Mouse (Mus musculus) small intestine, adult 2 months (tissue): Measurements from ENCODE around the gene Fhl5.
A peak's percentile ranks its signal among the peaks of the same experiment; 100 is the strongest.

Experiments used
- CTCF ChIP-seq: fragments of 200-500 bp; IDR thresholded peaks from 2 replicates; pipeline ENCODE4 v1.5.1; 2012; ENCODE audit warnings: low read depth, mild to moderate bottlenecking, control low read depth, inconsistent platforms, low read length, moderate library complexity, mixed read lengths; ENCODE audit not compliant: insufficient replicate concordance, insufficient read length; ENCODE audit errors: extremely low read depth
- POLR2A ChIP-seq: fragments of 200-500 bp; IDR thresholded peaks from 2 replicates; pipeline ENCODE4 v1.6.1; 2012; ENCODE audit warnings: low read depth, mild to moderate bottlenecking, control low read depth, inconsistent platforms, low read length, moderate library complexity

DNA sequence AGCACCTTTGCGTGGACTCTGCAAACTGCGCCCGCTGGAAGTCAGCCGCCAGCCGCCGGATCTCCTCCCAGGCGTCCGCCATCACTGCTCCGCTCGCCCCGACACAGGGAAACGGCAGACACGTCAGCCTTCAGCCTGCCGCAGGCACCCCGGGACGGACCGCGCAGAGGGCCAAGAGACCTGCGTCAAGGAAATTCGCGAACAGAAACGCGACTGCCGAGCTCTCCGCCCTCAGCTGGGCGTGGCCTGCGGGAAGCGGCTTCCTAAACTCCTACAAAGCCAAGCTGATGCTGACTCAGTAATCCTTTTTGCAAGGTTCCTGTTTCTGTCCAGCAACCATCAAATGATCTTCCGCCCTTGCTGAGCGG lies 39.0 kb upstream of the Fhl5 start, which contains the start of gene Ufl1:
- TF ChIP-seq CTCF (no peak), POLR2A (peak; percentile 90)
